Mouse (Mus musculus) CD4-positive helper T cell, adult 2 months (primary cell): Measurements from ENCODE around the gene Nedd9.

Source experiments
- DNase-seq: peaks from one replicate; pipeline ENCODE4 v3.0.0-alpha.2; 2012; ENCODE audit warnings: low read depth, missing footprints, low spot score

Nedd9 gene

GRCm38 (mm10) chr13:41491981-41492702 lies 5.0 kb upstream of the Nedd9 start:
- DNase-seq: no peak

DNA sequence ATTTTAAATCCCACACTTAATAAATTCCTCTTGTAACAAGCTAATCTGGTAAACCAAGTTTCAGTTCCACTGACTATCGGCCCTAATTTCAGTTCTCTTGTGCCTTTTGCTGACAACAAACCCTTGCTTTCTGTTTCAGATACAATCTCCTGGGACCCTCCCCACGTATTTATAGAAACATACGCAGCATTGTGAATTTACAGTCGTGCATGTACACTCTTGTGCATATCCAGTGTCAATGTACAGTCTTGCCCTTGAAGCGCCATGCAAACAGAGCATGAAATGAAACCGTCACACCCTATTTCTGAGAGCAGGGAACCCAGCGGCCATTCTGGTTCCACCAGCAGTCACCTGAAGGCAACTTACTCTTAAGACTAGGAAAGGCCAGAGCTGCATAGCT lies 4.4 kb upstream of the Nedd9 start:
- no peak for DNase-seq

DNA sequence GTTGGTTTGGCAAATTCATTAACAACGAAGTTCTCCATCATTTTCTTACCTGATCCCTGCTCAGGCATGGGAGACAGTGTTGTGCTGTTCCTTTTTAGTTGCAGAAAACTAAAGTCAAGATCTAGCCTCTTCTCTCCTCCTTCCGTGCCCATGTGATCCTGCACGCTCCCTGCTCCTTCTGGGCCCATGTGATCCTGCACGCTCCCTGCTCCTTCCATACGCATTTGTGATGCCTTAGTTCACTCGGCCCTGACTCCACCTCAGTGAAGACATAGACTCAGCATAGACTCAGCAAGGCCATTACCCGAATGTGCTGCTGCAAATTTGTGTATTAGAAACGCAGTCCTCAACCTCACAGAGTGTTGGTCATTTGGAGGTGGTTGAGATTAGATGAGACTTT lies 3.1 kb upstream of the Nedd9 start:
- no peak for DNase-seq

- DNase-seq: no peak
These were observed 2.6 kb upstream of the Nedd9 start for GRCm38 (mm10) chr13:41489705-41490275.

DNA sequence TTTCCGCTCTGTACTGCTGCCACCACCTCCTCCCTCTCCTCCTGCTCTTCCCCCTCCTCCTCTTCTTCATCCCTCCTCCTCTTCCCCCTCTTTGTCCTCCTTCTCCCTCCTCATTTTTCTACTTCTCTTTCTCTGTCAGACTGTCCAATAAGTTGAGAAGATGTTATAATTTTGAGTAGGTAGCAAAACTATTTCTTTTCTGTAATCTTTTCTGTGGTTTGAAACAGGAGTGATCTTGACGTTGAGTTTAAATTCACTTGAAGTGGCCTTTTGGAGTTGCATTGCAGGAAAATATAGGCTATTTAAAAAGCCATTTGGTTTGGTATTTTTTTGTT lies 214 bp upstream of the Nedd9 start:
- no peak for DNase-seq

- DNase-seq: peak; percentile 51
These were observed 3.2 kb downstream of the Nedd9 start for GRCm38 (mm10) chr13:41483966-41484365.

GRCm38 (mm10) chr13:41482408-41483011 lies 4.7 kb downstream of the Nedd9 start:
- DNase-seq: no peak

DNA sequence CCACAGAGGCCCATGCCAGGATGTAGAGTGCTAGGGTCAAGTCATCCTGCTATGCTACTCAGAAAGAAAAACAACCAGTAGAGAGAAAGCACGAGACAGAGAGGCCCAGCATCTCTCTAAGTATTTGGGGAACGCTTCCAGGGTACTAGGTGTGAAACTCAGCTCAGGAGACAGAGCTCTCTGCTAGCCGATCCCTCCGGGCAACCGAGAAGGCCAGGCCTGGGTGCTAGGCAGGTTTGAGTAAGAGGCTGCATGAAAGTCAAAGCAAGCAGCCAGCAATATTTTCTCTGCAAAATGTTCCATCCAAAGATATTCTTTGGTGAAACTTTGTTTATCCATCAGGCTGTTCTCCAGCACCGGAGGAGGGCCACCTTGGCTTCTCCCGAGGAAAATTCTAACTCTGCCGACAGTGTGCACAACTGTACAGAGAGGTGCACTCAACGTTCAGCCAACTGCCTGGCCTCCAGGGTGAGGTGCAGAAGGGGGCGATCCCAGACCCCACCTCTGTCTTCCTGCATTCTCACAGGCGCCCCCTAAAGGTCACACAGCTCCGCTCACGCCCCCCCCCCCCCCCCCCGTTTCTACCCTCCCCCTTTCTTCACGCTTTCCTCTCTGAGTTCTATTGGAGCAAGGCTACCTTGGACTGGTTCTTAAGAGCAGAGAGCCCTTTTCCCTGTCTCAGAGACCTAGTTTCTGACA lies 7.3 kb downstream of the Nedd9 start:
- DNase-seq: no peak

GRCm38 (mm10) chr13:41476216-41476615 lies 10.9 kb downstream of the Nedd9 start:
- no peak for DNase-seq

DNA sequence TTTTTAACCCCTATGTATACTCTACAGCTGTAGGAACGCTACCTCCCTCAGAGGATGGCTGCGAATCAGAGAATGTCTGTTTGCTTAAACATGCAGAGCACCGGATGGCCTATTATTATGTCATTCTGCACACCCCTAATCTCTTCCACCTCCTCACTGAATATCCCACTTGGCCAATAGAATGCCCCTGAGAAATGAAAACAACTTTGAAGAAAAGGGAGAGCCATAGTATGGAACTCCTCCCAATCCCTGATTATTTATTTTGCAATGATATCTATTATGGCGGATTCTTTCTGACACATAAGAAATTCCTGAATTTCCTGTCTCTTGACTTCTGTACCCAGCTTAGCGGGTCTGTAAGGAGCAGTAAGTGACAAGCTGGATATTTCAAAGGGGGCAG lies 12.8 kb downstream of the Nedd9 start:
- no peak for DNase-seq

DNA sequence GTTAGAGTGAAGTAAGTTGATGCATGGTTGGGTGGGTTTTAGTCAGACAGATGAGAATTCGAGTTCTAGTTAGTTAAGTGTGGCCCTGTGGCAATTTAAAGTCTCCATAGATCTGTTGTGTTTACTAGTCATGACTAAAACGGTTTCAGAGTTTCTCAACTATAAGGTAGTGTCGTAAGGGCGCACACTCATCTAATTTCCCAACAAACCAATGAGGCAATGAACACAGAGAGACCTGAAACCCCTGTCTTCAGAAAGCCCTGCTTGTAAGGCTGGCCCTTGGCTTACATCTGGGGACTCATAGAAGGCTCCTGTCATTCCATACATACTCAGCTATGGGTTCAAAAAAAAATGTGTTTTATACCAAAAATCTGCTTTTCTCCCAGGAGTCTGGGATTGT lies 13.7 kb downstream of the Nedd9 start:
- DNase-seq: no peak

DNA sequence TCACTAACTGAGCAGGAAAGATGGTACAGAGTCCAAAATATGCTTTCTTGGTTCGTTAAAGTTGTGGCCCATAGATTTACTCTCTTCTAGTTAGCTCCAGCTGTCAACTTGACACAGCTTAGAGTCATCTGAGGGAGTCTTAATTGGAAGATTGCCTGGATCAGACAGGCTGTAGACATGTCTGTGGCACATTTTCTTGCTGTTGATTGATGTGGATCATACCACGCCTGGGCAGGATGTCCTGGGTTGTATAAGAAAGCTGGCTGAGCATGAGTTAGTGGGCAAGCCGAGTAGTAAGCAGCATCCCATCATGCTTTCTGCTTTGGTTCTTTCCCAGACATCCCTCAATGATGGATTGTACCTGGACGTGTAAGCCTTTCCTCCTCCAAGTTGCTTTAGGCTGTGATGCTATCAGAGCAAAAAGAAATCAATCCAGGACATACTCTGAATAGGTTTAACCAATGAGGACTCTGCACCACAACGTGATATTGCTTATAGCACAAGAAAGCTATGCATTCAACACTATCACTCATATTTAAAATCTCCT lies 14.2 kb downstream of the Nedd9 start:
- DNase-seq: no peak

DNA sequence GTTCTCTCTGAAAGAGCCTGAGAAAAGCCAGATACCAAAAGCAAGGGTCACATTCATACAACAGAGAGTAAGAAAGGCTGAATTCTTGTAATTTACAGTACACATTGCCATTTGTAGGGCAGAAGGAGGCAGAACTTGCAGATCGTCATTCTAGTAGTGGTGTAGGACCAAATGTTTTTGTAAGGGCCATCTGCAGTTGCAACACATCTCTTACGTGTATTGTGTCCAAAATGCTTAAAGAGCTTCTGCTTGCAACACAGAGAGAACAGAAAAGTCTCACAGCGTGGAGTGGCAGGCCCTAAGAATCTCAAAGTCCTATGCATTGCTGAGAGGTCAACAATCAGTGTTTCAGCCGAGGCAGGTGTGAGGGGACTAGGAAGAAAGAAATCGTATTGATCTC lies 18.9 kb downstream of the Nedd9 start:
- no peak for DNase-seq

DNA sequence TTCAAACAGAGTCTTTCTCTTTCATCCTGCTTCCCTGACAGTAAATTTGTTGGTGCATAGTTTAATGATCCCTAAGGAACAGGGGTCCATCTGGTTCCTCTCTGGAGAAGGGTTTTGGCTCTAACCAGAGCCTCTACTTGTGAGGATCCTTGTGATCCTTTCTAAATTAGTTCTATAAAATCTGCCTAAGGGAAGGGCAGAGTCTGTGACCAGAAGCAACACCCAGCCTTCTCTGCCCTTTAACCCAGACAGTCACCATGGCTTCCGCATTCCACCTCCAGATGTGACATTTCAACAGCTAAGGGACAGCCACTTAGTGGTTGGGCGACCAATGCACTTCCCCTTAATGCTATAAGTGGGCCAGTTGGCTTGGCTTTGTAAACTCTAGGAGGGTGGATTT lies 20.1 kb downstream of the Nedd9 start:
- no peak for DNase-seq

DNA sequence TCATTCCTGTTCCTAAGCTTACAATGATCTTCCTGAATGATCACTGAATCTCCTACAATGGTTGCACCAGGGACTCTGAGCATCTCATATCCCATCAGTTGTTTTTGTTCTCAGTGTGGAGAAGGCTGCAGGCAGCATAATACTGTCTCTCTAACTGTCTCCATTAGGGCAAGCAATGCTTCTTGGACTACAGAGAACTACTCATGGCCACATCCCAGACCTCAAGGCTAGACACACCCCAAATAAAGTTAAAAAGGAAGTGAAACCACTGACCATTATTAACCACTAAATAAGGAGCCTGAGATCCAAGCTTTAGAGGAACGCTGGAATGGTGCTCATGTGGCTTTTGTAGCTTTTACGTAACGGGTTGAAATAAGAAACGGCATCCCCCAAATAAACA lies 20.5 kb downstream of the Nedd9 start:
- no peak for DNase-seq

GRCm38 (mm10) chr13:41466191-41466590 lies 21.0 kb downstream of the Nedd9 start:
- DNase-seq: no peak

DNA sequence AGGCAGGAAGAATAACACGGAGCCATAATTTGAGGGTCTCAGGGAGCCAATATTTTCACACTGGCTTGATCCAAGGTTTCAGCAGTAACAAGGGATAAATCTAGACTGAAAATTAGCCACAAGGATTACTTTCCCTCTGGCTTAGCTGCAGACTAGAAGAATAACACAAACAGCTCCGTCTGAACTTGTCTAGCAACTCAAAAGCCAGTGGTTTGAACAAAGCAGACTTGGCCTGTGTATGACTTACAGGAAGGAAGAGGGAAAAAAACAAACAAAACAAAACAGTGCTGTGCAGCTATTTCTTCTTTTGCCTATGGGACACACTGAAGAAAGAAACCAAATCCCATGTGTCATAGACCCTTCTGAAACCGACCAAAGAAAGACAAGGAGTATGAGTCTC lies 25.7 kb downstream of the Nedd9 start:
- no peak for DNase-seq

GRCm38 (mm10) chr13:41459683-41460286 lies 27.4 kb downstream of the Nedd9 start:
- DNase-seq: no peak

GRCm38 (mm10) chr13:41458709-41459108 lies 28.5 kb downstream of the Nedd9 start:
- no peak for DNase-seq

DNA sequence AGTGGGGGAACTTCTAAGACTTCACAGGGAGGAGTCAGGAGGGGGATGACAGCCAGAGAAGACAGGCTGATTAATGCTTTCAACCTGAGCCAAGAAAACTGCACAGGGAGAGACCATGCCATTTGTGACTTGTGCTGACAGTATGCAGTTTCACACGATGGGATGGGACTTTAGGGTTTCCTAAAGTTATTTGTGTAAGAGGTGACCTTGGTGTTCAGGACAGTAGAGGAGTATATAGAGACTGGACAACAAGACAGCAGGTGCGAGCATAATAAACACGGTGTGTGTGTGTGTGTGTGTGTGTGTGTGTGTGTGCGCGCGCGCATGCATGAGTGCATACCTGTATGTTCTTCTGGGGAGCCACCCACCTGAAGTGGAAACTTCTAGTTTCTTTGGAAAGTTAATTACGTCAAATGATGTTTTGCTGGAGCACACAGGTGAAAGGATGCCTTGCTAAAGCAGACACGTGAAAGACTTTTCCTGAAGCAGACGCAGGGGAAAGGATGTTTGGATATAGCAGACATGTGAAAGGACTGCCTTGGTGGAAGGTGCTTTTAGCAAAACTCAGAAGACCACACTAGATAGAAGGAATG lies 29.3 kb downstream of the Nedd9 start:
- no peak for DNase-seq

- DNase-seq: no peak
These were observed 29.9 kb downstream of the Nedd9 start for GRCm38 (mm10) chr13:41457030-41457797.
